ENCODE assay signal across 10 mouse cellular contexts in genomic region chr10:127622661-127623060, GRCm38 (mm10). TPM values are rescaled to one million over a fixed set of nuclear protein-coding genes. Genes with fewer than 3 reads are reported as not detected.
A peak's percentile ranks its signal among the peaks of the same experiment; 100 is the strongest.
DNase-seq lines count a peak whose midpoint lies in the region; ATAC-seq lines count a peak whose summit lies in the region.
"Had no signal": no experiment of that assay in that cellular context is flagged by ENCODE, and none has a peak within 500 bp of the region (broad histone marks: within the 10 kb centered on the region; RNA-seq: fewer than 3 reads in every experiment).

No protein-coding gene starts in this region.

- H3K4me3 ChIP-seq in heart, embryonic 13.5 days: no peak overlapping the region
- H3K4me3 ChIP-seq in midbrain, embryonic 10.5 days: no peak overlapping the region
- no peak overlapping the region for H3K4me3 ChIP-seq in midbrain, embryonic 15.5 days
- no peak overlapping the region for H3K4me3 ChIP-seq in limb, embryonic 13.5 days
- no peak overlapping the region for H3K4me3 ChIP-seq in stomach, embryonic 15.5 days (replicated peaks)

- H3K4me1 ChIP-seq in heart, embryonic 13.5 days: peaks cover 33% of the 10 kb centered on the region
- H3K4me1 ChIP-seq in midbrain, embryonic 10.5 days: peaks cover 45% of the 10 kb centered on the region
- peaks cover 31% of the 10 kb centered on the region for H3K4me1 ChIP-seq in midbrain, embryonic 15.5 days
- H3K4me1 ChIP-seq in limb, embryonic 13.5 days: peaks cover 28% of the 10 kb centered on the region
- peaks cover 28% of the 10 kb centered on the region for H3K4me1 ChIP-seq in stomach, embryonic 15.5 days

- H3K9ac ChIP-seq in heart, embryonic 13.5 days: peak overlapping the region; percentile 83
- H3K9ac ChIP-seq in midbrain, embryonic 15.5 days: no peak overlapping the region
- H3K9ac ChIP-seq in limb, embryonic 13.5 days: no peak overlapping the region
- H3K9ac ChIP-seq in stomach, embryonic 15.5 days: no peak overlapping the region
- H3K9ac ChIP-seq: liver, embryonic 14.5 days had no signal

- ATAC-seq in heart, embryonic 13.5 days (ENCODE audit: extremely low read depth, insufficient number of reproducible peaks, low FRiP score, low TSS enrichment): no peak
- ATAC-seq in midbrain, embryonic 15.5 days (replicated peaks): no peak
- no peak for ATAC-seq in limb, embryonic 13.5 days (ENCODE audit: low FRiP score, low read depth)
- ATAC-seq in stomach, embryonic 15.5 days (ENCODE audit: insufficient read depth, low FRiP score, low read depth): no peak

- intact Hi-C loops in heart, postnatal 36 days (cut with DNase I): loop anchor here (2.0 kb wide), 1 partner anchor 54 kb away; no protein-coding TSS in a partner anchor
- intact Hi-C loops in gastrocnemius, postnatal 36 days (cut with DNase I): no loop called here

- peak overlapping the region; percentile 98 for H3K27ac ChIP-seq in heart, embryonic 13.5 days (replicated peaks)
- peak overlapping the region; percentile 97 for H3K27ac ChIP-seq in midbrain, embryonic 10.5 days (replicated peaks)
- no peak overlapping the region for H3K27ac ChIP-seq in midbrain, embryonic 15.5 days
- H3K27ac ChIP-seq in limb, embryonic 13.5 days: peak overlapping the region; percentile 95; the same call in 1 of the 2 replicates
- H3K27ac ChIP-seq in stomach, embryonic 15.5 days: peak overlapping the region; percentile 99
- H3K27ac ChIP-seq: liver, embryonic 14.5 days had no signal

- H3K27me3 ChIP-seq in heart, embryonic 13.5 days (replicated peaks): 0 out of 2 replicates have a peak, but pooled peaks cover 5% of the 10 kb centered on the region
- H3K27me3 ChIP-seq in midbrain, embryonic 10.5 days (ENCODE audit: low read depth, poor library complexity, severe bottlenecking): no peaks in the 10 kb centered on the region
- H3K27me3 ChIP-seq in midbrain, embryonic 15.5 days (replicated peaks): no peaks in the 10 kb centered on the region
- H3K27me3 ChIP-seq in limb, embryonic 13.5 days: no peaks in the 10 kb centered on the region
- no peaks in the 10 kb centered on the region for H3K27me3 ChIP-seq in stomach, embryonic 15.5 days (replicated peaks)

- DNase-seq in heart, postnatal 36 days: no peak
- no peak for DNase-seq in midbrain, embryonic 10.5 days (ENCODE audit: low spot score)
- DNase-seq in gastrocnemius, postnatal 36 days: no peak
- no peak for DNase-seq in frontal cortex, postnatal 14 days (ENCODE audit: low spot score in 2 of 2)
- DNase-seq: thymus, postnatal 36 days had no signal

- peaks cover 15% of the 10 kb centered on the region for H3K9me3 ChIP-seq in heart, embryonic 13.5 days
- peaks cover 7% of the 10 kb centered on the region; the same call in 1 of the 2 replicates for H3K9me3 ChIP-seq in midbrain, embryonic 10.5 days (replicated peaks)
- no peaks in the 10 kb centered on the region for H3K9me3 ChIP-seq in midbrain, embryonic 15.5 days
- H3K9me3 ChIP-seq in limb, embryonic 13.5 days: peaks cover 9% of the 10 kb centered on the region; the same call in 1 of the 2 replicates
- H3K9me3 ChIP-seq in stomach, embryonic 15.5 days: no peaks in the 10 kb centered on the region

- WGBS in heart, embryonic 13.5 days: 64% methylated on average over 4 of the region's 4 CpGs
- 64% methylated on average over 4 of the region's 4 CpGs for WGBS in midbrain, embryonic 10.5 days
- WGBS in midbrain, embryonic 15.5 days: 60% methylated on average over 4 of the region's 4 CpGs
- 69% methylated on average over 4 of the region's 4 CpGs for WGBS in limb, embryonic 13.5 days
- 52% methylated on average over 4 of the region's 4 CpGs for WGBS in stomach, embryonic 15.5 days

- H3K36me3 ChIP-seq in heart, embryonic 13.5 days: no peaks in the 10 kb centered on the region
- no peaks in the 10 kb centered on the region for H3K36me3 ChIP-seq in midbrain, embryonic 10.5 days
- no peaks in the 10 kb centered on the region for H3K36me3 ChIP-seq in midbrain, embryonic 15.5 days (replicated peaks)
- peaks cover 1% of the 10 kb centered on the region; the same call in 1 of the 2 replicates for H3K36me3 ChIP-seq in limb, embryonic 13.5 days
- H3K36me3 ChIP-seq in stomach, embryonic 15.5 days: no peaks in the 10 kb centered on the region

- H3K4me2 ChIP-seq in heart, embryonic 13.5 days: peak overlapping the region; percentile 96
- no peak overlapping the region for H3K4me2 ChIP-seq in midbrain, embryonic 15.5 days
- H3K4me2 ChIP-seq in limb, embryonic 13.5 days (replicated peaks): peak overlapping the region; percentile 82
- no peak overlapping the region for H3K4me2 ChIP-seq in stomach, embryonic 15.5 days

RNA-seq across cellular contexts. Expression of gene Lrp1, which starts 1.7 kb away (rescaled TPM):
- 30.7 and 37.9 TPM in 2 replicates for polyA plus RNA-seq in heart, embryonic 13.5 days (2015; fragmentation: Nextera tagmentation; extraction: Ambion mirVana)
- total RNA-seq in heart, postnatal 36 days (2021): 10 to 100 TPM; 73.4 to 88.6 TPM
- polyA plus RNA-seq in midbrain, embryonic 10.5 days (2016; fragmentation: Nextera tagmentation; extraction: Ambion mirVana): 54.9 and 69.8 TPM in 2 replicates
- polyA plus RNA-seq in midbrain, embryonic 15.5 days (2015; fragmentation: Nextera tagmentation; extraction: Ambion mirVana): 117 and 119 TPM in 2 replicates
- 123 and 127 TPM in 2 replicates for polyA plus RNA-seq in limb, embryonic 13.5 days (2015; fragmentation: Nextera tagmentation; extraction: Ambion mirVana)
- polyA plus RNA-seq in stomach, embryonic 15.5 days (2015; fragmentation: Nextera tagmentation; extraction: Ambion mirVana): 77.0 and 87.0 TPM in 2 replicates
- total RNA-seq in gastrocnemius, postnatal 36 days (2021): 10 to 100 TPM; 48.6 to 49.1 TPM

RNA-seq across cellular contexts. Expression of gene Stat6, which starts 20.1 kb away (rescaled TPM):
- polyA plus RNA-seq in heart, embryonic 13.5 days (2015; fragmentation: Nextera tagmentation; extraction: Ambion mirVana): 24.5 and 24.6 TPM in 2 replicates
- 10 to 100 TPM; 42.3 to 46.0 TPM for total RNA-seq in heart, postnatal 36 days (2021)
- 8.2 and 8.9 TPM in 2 replicates for polyA plus RNA-seq in midbrain, embryonic 10.5 days (2016; fragmentation: Nextera tagmentation; extraction: Ambion mirVana)
- polyA plus RNA-seq in midbrain, embryonic 15.5 days (2015; fragmentation: Nextera tagmentation; extraction: Ambion mirVana): 5.8 and 5.9 TPM in 2 replicates
- polyA plus RNA-seq in limb, embryonic 13.5 days (2015; fragmentation: Nextera tagmentation; extraction: Ambion mirVana): 14.3 and 15.0 TPM in 2 replicates
- polyA plus RNA-seq in stomach, embryonic 15.5 days (2015; fragmentation: Nextera tagmentation; extraction: Ambion mirVana): 35.0 and 37.1 TPM in 2 replicates
- 10 to 100 TPM; 15.4 to 15.5 TPM for total RNA-seq in gastrocnemius, postnatal 36 days (2021)

RNA-seq across cellular contexts. Expression of gene Nemp1, which starts 44.0 kb away (rescaled TPM):
- polyA plus RNA-seq in heart, embryonic 13.5 days (2015; fragmentation: Nextera tagmentation; extraction: Ambion mirVana): 7.1 and 7.4 TPM in 2 replicates
- total RNA-seq in heart, postnatal 36 days (2021): 1 to 10 TPM; 2.7 to 4.5 TPM
- 9.0 TPM in 2 replicates for polyA plus RNA-seq in midbrain, embryonic 10.5 days (2016; fragmentation: Nextera tagmentation; extraction: Ambion mirVana)
- 3.3 and 3.7 TPM in 2 replicates for polyA plus RNA-seq in midbrain, embryonic 15.5 days (2015; fragmentation: Nextera tagmentation; extraction: Ambion mirVana)
- 9.3 and 9.9 TPM in 2 replicates for polyA plus RNA-seq in limb, embryonic 13.5 days (2015; fragmentation: Nextera tagmentation; extraction: Ambion mirVana)
- polyA plus RNA-seq in stomach, embryonic 15.5 days (2015; fragmentation: Nextera tagmentation; extraction: Ambion mirVana): 7.8 and 8.6 TPM in 2 replicates
- 1 to 10 TPM; 1.9 to 2.1 TPM for total RNA-seq in gastrocnemius, postnatal 36 days (2021)

RNA-seq across cellular contexts. Expression of gene Nab2, which starts 45.7 kb away (rescaled TPM):
- polyA plus RNA-seq in heart, embryonic 13.5 days (2015; fragmentation: Nextera tagmentation; extraction: Ambion mirVana): 9.7 and 10.4 TPM in 2 replicates
- 1 to 10 TPM; 5.7 to 8.4 TPM for total RNA-seq in heart, postnatal 36 days (2021)
- polyA plus RNA-seq in midbrain, embryonic 10.5 days (2016; fragmentation: Nextera tagmentation; extraction: Ambion mirVana): 3.9 and 4.4 TPM in 2 replicates
- polyA plus RNA-seq in midbrain, embryonic 15.5 days (2015; fragmentation: Nextera tagmentation; extraction: Ambion mirVana): 1.9 and 2.6 TPM in 2 replicates
- 18.1 and 18.5 TPM in 2 replicates for polyA plus RNA-seq in limb, embryonic 13.5 days (2015; fragmentation: Nextera tagmentation; extraction: Ambion mirVana)
- 10.8 and 13.3 TPM in 2 replicates for polyA plus RNA-seq in stomach, embryonic 15.5 days (2015; fragmentation: Nextera tagmentation; extraction: Ambion mirVana)
- total RNA-seq in gastrocnemius, postnatal 36 days (2021): 1 to 10 TPM; 2.3 to 4.4 TPM

Comparison
In these comparisons a context has a peak if more than half of its experiments do, and no peak if none do; other contexts are left out.
1. H3K4me2 ChIP-seq: peak in heart, embryonic 13.5 days (single experiment) and limb, embryonic 13.5 days (single experiment); none in midbrain, embryonic 15.5 days (single experiment) and stomach, embryonic 15.5 days (single experiment).